ENCODE assay signal across 18 mouse cellular contexts in genomic region chr4:118350864-118351263, GRCm38 (mm10). TPM values are rescaled to one million over a fixed set of nuclear protein-coding genes. Genes with fewer than 3 reads are reported as not detected.
DNase-seq lines count a peak whose midpoint lies in the region; ATAC-seq lines count a peak whose summit lies in the region.
"Had no signal": no experiment of that assay in that cellular context is flagged by ENCODE, and none has a peak within 500 bp of the region (broad histone marks: within the 10 kb centered on the region; RNA-seq: fewer than 3 reads in every experiment).

No protein-coding gene starts in this region.

- H3K4me3 ChIP-seq in midbrain, embryonic 11.5 days (ENCODE audit: low read depth, low read length), result no peak overlapping the region
- H3K4me3 ChIP-seq in midbrain, embryonic 16.5 days (ENCODE audit: low read depth, low read length), result no peak overlapping the region

- no peaks in the 10 kb centered on the region for H3K27me3 ChIP-seq in midbrain, embryonic 11.5 days (ENCODE audit: control insufficient read depth, insufficient read depth, low read length)
- H3K27me3 ChIP-seq in midbrain, embryonic 16.5 days (ENCODE audit: control insufficient read depth, insufficient read depth, low read depth, low read length), result no peaks in the 10 kb centered on the region
- H3K27me3 ChIP-seq: Patski had no signal

- DNase-seq in frontal cortex, postnatal 14 days (ENCODE audit: low spot score in 2 of 2), result no peak
- DNase-seq in midbrain, embryonic 11.5 days (ENCODE audit: low spot score, missing footprints), result peak; percentile 53
- DNase-seq: adrenal gland, adult 2 months; adrenal gland, adult 8-10 months; adrenal gland, postnatal 10 days; adrenal gland, postnatal 14 days; adrenal gland, postnatal 25 days; adrenal gland, postnatal 36 days; B cell, adult 2 months; cerebellum, adult 11 months; cerebellum, adult 11-12 months; cerebellum, adult 18-20 months had no signal

- H3K4me1 ChIP-seq in midbrain, embryonic 11.5 days (ENCODE audit: control insufficient read depth, insufficient read depth, low read length), result no peaks in the 10 kb centered on the region
- H3K4me1 ChIP-seq in midbrain, embryonic 16.5 days (ENCODE audit: control insufficient read depth, insufficient read depth, low read length), result no peaks in the 10 kb centered on the region

- no peaks in the 10 kb centered on the region for H3K9me3 ChIP-seq in midbrain, embryonic 11.5 days (ENCODE audit: control insufficient read depth, low read length)
- no peaks in the 10 kb centered on the region for H3K9me3 ChIP-seq in midbrain, embryonic 16.5 days (replicated peaks; ENCODE audit: control insufficient read depth, low read length, poor library complexity, severe bottlenecking)

- H3K27ac ChIP-seq in midbrain, embryonic 11.5 days (ENCODE audit: low read depth, low read length), result no peak overlapping the region
- H3K27ac ChIP-seq in midbrain, embryonic 16.5 days (ENCODE audit: low read length), result no peak overlapping the region

- no peak overlapping the region for H3K9ac ChIP-seq in midbrain, embryonic 11.5 days (ENCODE audit: low read length)
- no peak overlapping the region for H3K9ac ChIP-seq in midbrain, embryonic 16.5 days (ENCODE audit: low read depth, low read length)

- ATAC-seq in frontal cortex, adult (ENCODE audit: low TSS enrichment), result peak; percentile 55; the same call in 1 of the 2 replicates
- ATAC-seq in midbrain, embryonic 11.5 days (ENCODE audit: low FRiP score), result no peak
- no peak for ATAC-seq in midbrain, embryonic 16.5 days
- ATAC-seq: activated CD4-positive, CD25-positive, alpha-beta regulatory T cell, adult 4 months; CD4-positive, CD25-positive, alpha-beta regulatory T cell, adult 4 months; Patski had no signal

- H3K36me3 ChIP-seq in midbrain, embryonic 11.5 days (ENCODE audit: control insufficient read depth, insufficient read depth, low read length), result no peaks in the 10 kb centered on the region
- H3K36me3 ChIP-seq in midbrain, embryonic 16.5 days (ENCODE audit: control insufficient read depth, insufficient read depth, low read length), result no peaks in the 10 kb centered on the region
- H3K36me3 ChIP-seq: G1E had no signal

- 76% methylated on average over 2 of the region's 2 CpGs for whole genome bisulfite sequencing in midbrain, embryonic 11.5 days
- 86% methylated on average over 2 of the region's 2 CpGs for WGBS in midbrain, embryonic 16.5 days

- no peak overlapping the region for H3K4me2 ChIP-seq in midbrain, embryonic 11.5 days
- no peak overlapping the region for H3K4me2 ChIP-seq in midbrain, embryonic 16.5 days (ENCODE audit: low read length)

RNA-seq across cellular contexts. Expression of gene Szt2, which starts 58.2 kb away (rescaled TPM):
- polyA plus RNA-seq in midbrain, embryonic 11.5 days (2014; fragmentation: Nextera tagmentation; extraction: Ambion mirVana), result 7.8 and 8.2 TPM in 2 replicates
- polyA plus RNA-seq in midbrain, embryonic 16.5 days (2015; fragmentation: Nextera tagmentation; extraction: Ambion mirVana), result 8.7 and 10.3 TPM in 2 replicates

RNA-seq across cellular contexts. Expression of gene Med8, which starts 58.3 kb away (rescaled TPM):
- polyA plus RNA-seq in midbrain, embryonic 11.5 days (2014; fragmentation: Nextera tagmentation; extraction: Ambion mirVana), result 166 and 176 TPM in 2 replicates
- polyA plus RNA-seq in midbrain, embryonic 16.5 days (2015; fragmentation: Nextera tagmentation; extraction: Ambion mirVana), result 101 TPM in 2 replicates

RNA-seq across cellular contexts. Expression of gene Ptprf, which starts 59.7 kb away (rescaled TPM):
- 60.1 and 63.5 TPM in 2 replicates for polyA plus RNA-seq in midbrain, embryonic 11.5 days (2014; fragmentation: Nextera tagmentation; extraction: Ambion mirVana)
- 78.9 and 85.5 TPM in 2 replicates for polyA plus RNA-seq in midbrain, embryonic 16.5 days (2015; fragmentation: Nextera tagmentation; extraction: Ambion mirVana)
- polyA plus RNA-seq: G1E had no signal
